In genomic region chr19:28974862-28975611, GRCm38 (mm10) we compare ENCODE assay signal across 7 mouse cellular contexts. TPM values are rescaled to one million over a fixed set of nuclear protein-coding genes. Genes with fewer than 3 reads are reported as not detected.
DNase-seq lines count a peak whose midpoint lies in the region; ATAC-seq and TF ChIP-seq lines count a peak whose summit lies in the region.

No protein-coding gene starts in this region.

- peaks cover 24% of the 10 kb centered on the region for H3K27me3 ChIP-seq in embryonic facial prominence, embryonic 10.5 days (replicated peaks; ENCODE audit: low read depth, poor library complexity, severe bottlenecking)
- H3K27me3 ChIP-seq in midbrain, embryonic 11.5 days (ENCODE audit: control insufficient read depth, insufficient read depth, low read length) = peaks cover 7% of the 10 kb centered on the region
- no peaks in the 10 kb centered on the region for H3K27me3 ChIP-seq in small intestine, adult 2 months (ENCODE audit: control insufficient read depth, insufficient read depth, low read length)

- intact Hi-C loops in left cerebral cortex, postnatal 4 days (cut with DNase I) = loop anchor here (10.0 kb wide), 1 partner anchor 380 kb away; no protein-coding TSS in a partner anchor

- ATAC-seq in midbrain, embryonic 11.5 days (ENCODE audit: low FRiP score) = peak; percentile 81

- TF ChIP-seq CTCF in small intestine, adult 2 months (IDR thresholded peaks at IDR 0.05; ENCODE audit: extremely low read depth, insufficient read length, insufficient replicate concordance, low read depth, low read length) = peak; percentile 81

- H3K27ac ChIP-seq in embryonic facial prominence, embryonic 10.5 days (replicated peaks) = no peak overlapping the region
- no peak overlapping the region for H3K27ac ChIP-seq in midbrain, embryonic 11.5 days (ENCODE audit: low read depth, low read length)
- no peak overlapping the region for H3K27ac ChIP-seq in small intestine, adult 2 months (ENCODE audit: insufficient read depth, low read depth, low read length)

- TF ChIP-seq POLR2A in small intestine, adult 2 months (IDR thresholded peaks at IDR 0.05; ENCODE audit: low read depth, low read length) = no peak

- H3K9me3 ChIP-seq in embryonic facial prominence, embryonic 10.5 days = no peaks in the 10 kb centered on the region
- no peaks in the 10 kb centered on the region for H3K9me3 ChIP-seq in midbrain, embryonic 11.5 days (ENCODE audit: control insufficient read depth, low read length)

- peak overlapping the region; percentile 56 for H3K4me2 ChIP-seq in midbrain, embryonic 11.5 days

- peak overlapping the region; percentile 57 for H3K4me3 ChIP-seq in embryonic facial prominence, embryonic 10.5 days
- H3K4me3 ChIP-seq in midbrain, embryonic 11.5 days (ENCODE audit: low read depth, low read length) = peak overlapping the region; percentile 28
- H3K4me3 ChIP-seq in small intestine, adult 2 months (ENCODE audit: low read depth, low read length) = peak overlapping the region; percentile 61

- peaks cover 7% of the 10 kb centered on the region for H3K4me1 ChIP-seq in embryonic facial prominence, embryonic 10.5 days
- H3K4me1 ChIP-seq in midbrain, embryonic 11.5 days (ENCODE audit: control insufficient read depth, insufficient read depth, low read length) = 0 out of 2 replicates have a peak, but pooled peaks cover 3% of the 10 kb centered on the region
- no peaks in the 10 kb centered on the region for H3K4me1 ChIP-seq in small intestine, adult 2 months (ENCODE audit: control insufficient read depth, insufficient read depth, insufficient read length, low read length)

- no peaks in the 10 kb centered on the region for H3K36me3 ChIP-seq in embryonic facial prominence, embryonic 10.5 days (replicated peaks)
- no peaks in the 10 kb centered on the region for H3K36me3 ChIP-seq in midbrain, embryonic 11.5 days (ENCODE audit: control insufficient read depth, insufficient read depth, low read length)
- no peaks in the 10 kb centered on the region for H3K36me3 ChIP-seq in small intestine, adult 2 months (ENCODE audit: control insufficient read depth, insufficient read depth, low read length)

- DNase-seq in adrenal gland, adult 8-10 months = peak; percentile 72
- DNase-seq in embryonic facial prominence, embryonic 10.5 days (ENCODE audit: low spot score) = peak; percentile 87
- DNase-seq in heart, adult 11 months = peak; percentile 97
- DNase-seq in kidney, adult 11 months = peak; percentile 80
- peak; percentile 78 for DNase-seq in left cerebral cortex, postnatal 4 days
- DNase-seq in midbrain, embryonic 11.5 days (ENCODE audit: low spot score, missing footprints) = peak; percentile 94

- WGBS in embryonic facial prominence, embryonic 10.5 days = 19% methylated on average over 35 of the region's 35 CpGs
- 17% methylated on average over 35 of the region's 35 CpGs for WGBS in midbrain, embryonic 11.5 days
- WGBS in small intestine, adult 2 months = 16% methylated on average over 35 of the region's 35 CpGs

- H3K9ac ChIP-seq in midbrain, embryonic 11.5 days (ENCODE audit: low read length) = peak overlapping the region; percentile 40; the same call in 1 of the 2 replicates

RNA-seq across cellular contexts. Expression of gene 4430402I18Rik, which starts 7.4 kb away (rescaled TPM):
- total RNA-seq in adrenal gland, adult 8-10 months (2022) = 1 to 10 TPM; 2.8 to 6.1 (median 5.0) TPM
- polyA plus RNA-seq in embryonic facial prominence, embryonic 10.5 days (2016; fragmentation: Nextera tagmentation; extraction: Ambion mirVana) = 0.31 and 0.52 TPM in 2 replicates
- total RNA-seq in left cerebral cortex, postnatal 4 days (2021) = 1 to 10 TPM; 4.1 to 5.3 TPM
- 0.46 and 0.63 TPM in 2 replicates for polyA plus RNA-seq in midbrain, embryonic 11.5 days (2014; fragmentation: Nextera tagmentation; extraction: Ambion mirVana)
- polyA plus RNA-seq in small intestine, adult 2 months (2012; rRNA removed) = 0.38 and 1.2 TPM in 2 replicates

RNA-seq across cellular contexts. Expression of gene Plpp6, which starts 11.3 kb away (rescaled TPM):
- total RNA-seq in adrenal gland, adult 8-10 months (2022) = 10 to 100 TPM; 24.8 to 52.8 (median 40.2) TPM
- polyA plus RNA-seq in embryonic facial prominence, embryonic 10.5 days (2016; fragmentation: Nextera tagmentation; extraction: Ambion mirVana) = 4.1 and 4.3 TPM in 2 replicates
- total RNA-seq in left cerebral cortex, postnatal 4 days (2021) = 10 to 100 TPM; 18.7 to 20.9 TPM
- 7.3 and 8.8 TPM in 2 replicates for polyA plus RNA-seq in midbrain, embryonic 11.5 days (2014; fragmentation: Nextera tagmentation; extraction: Ambion mirVana)
- 15.6 and 27.8 TPM in 2 replicates for polyA plus RNA-seq in small intestine, adult 2 months (2012; rRNA removed)

RNA-seq across cellular contexts. Expression of gene Cdc37l1, which starts 15.1 kb away (rescaled TPM):
- total RNA-seq in adrenal gland, adult 8-10 months (2022) = 10 to 100 TPM; 46.0 to 71.5 (median 58.1) TPM
- 37.3 and 37.9 TPM in 2 replicates for polyA plus RNA-seq in embryonic facial prominence, embryonic 10.5 days (2016; fragmentation: Nextera tagmentation; extraction: Ambion mirVana)
- 10 to 100 TPM; 67.1 to 73.0 TPM for total RNA-seq in left cerebral cortex, postnatal 4 days (2021)
- 45.5 and 52.9 TPM in 2 replicates for polyA plus RNA-seq in midbrain, embryonic 11.5 days (2014; fragmentation: Nextera tagmentation; extraction: Ambion mirVana)
- polyA plus RNA-seq in small intestine, adult 2 months (2012; rRNA removed) = 1.7 and 2.6 TPM in 2 replicates

Comparison
In these comparisons a context has a peak if more than half of its experiments do, and no peak if none do; other contexts are left out.
1. RNA of gene Cdc37l1, which starts 15.1 kb away (polyA plus RNA-seq): 45.5 to 52.9 TPM in midbrain, embryonic 11.5 days and 37.3 to 37.9 TPM in embryonic facial prominence, embryonic 10.5 days; 1.7 to 2.6 TPM in small intestine, adult 2 months; every median in the first group is over 10 times any median in the second.
2. Peak in every context shown above with its lines, with median percentiles within 50 percentile points of each other: DNase-seq and H3K4me3 ChIP-seq.